Mouse (Mus musculus): ENCODE measurements around the gene Tubgcp2.

The Tubgcp2 gene

DNA sequence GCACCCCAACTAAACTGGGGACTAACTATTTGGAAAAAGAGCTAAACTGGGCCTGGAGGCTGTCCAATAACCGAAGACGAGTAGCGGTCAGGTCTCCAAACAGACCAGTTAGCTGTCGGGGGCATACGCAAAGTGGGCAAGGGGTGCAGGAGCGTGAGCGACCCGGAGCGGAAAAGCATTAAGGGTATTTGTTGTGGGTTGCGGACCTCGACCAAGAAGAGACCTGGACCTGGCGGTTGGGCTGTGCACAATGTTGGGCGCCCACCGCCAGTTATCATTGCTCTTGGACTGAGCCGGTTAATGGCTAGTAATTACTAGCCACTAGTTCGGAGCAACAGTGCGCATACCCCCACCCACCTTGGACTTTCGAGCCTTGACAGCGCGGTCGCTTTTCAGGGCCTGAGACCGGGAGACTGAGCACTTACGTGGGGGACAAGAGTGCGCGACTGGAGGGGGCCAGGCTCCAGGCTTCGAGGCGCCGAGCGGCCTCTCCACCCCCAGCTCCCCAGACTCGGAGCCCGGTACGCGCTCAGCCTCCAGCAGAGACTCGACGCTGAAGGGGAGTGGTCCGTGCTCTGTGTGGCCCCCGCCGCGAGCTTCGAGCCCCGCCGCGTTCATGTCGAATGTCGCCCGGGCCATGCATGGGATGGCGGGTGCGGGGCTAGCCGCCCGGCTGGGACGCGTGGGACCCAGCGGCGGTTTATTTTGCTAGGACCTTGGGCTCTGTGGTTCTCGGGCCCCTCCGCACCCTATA, 12.1 kb upstream of the Tubgcp2 start, which contains the start of gene Msx3:
Msx3 (minus strand) TSS at position 729 of the 754 bp plus-strand sequence.
- in situ Hi-C loops (cut with MboI; ENCODE audit: low sequenced_read_pairs) = no loop called here

GRCm38 (mm10) chr7:140047811-140048311, 11.4 kb upstream of the Tubgcp2 start:
- in situ Hi-C loops (cut with MboI; ENCODE audit: low sequenced_read_pairs) = no loop called here

DNA sequence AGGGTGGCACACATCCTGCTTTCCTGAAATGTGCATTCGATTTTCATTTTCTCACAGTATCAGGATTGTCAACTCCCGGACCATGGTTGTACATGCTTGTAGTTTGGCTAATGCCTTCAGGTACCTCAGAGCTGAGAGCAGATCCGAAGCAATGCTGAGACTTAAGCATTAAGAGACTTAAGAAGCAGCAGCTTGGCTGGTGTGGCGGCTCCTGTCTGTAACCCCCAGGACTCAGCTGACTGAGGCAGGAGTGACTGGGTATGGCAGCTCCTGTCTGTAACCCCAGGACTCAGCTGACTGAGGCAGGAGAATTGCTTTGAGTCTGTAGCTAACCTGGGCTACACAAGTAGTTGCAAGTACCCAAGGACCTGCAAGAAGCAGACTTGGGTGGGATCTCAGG, 9.1 kb upstream of the Tubgcp2 start:
- in situ Hi-C loops (cut with MboI; ENCODE audit: low sequenced_read_pairs) = no loop called here

GRCm38 (mm10) chr7:140042728-140043127, 6.3 kb upstream of the Tubgcp2 start:
- in situ Hi-C loops (cut with MboI; ENCODE audit: low sequenced_read_pairs) = no loop called here

DNA sequence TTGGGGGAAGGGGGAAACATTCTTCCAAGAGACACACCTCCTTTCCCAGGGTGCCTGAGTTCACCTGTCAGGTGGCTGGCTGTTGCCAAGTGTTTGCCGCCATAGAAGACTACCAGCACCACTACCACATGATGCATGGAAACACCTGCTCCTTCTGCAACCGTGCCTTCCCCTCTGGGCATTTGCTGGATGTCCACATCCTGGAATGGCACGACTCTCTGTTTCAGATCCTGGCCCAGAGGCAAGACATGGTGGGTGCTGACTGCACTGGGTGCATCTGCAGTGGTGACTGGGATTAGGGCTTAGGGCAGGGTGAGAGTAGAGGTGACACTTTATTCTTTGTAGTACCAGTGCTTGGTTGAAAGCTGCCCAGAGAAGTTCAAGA, 694 bp upstream of the Tubgcp2 start:
- in situ Hi-C loops (cut with MboI; ENCODE audit: low sequenced_read_pairs) = no loop called here

GRCm38 (mm10) chr7:140035456-140035855, 1.0 kb downstream of the Tubgcp2 start:
- in situ Hi-C loops (cut with MboI; ENCODE audit: low sequenced_read_pairs) = no loop called here

DNA sequence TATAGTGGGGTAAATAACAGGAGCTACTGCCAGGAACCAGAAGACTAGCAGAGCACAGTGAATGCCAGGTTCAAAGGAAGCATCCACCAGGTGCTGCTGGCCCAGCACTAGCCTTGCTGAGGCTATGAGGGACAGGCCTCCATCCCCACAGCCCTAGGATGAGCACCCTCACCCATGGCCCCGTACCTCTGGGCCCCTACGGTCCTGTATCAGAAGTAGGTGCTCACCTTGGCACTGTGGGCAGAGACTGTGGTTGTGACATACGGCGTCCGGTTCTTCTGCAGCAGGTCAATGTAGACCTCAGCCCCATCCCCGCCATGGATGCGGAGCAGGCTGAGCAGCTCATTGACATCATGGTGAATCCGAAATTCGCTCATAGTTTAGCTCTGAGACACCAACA, 3.1 kb downstream of the Tubgcp2 start:
- in situ Hi-C loops (cut with MboI; ENCODE audit: low sequenced_read_pairs) = no loop called here

DNA sequence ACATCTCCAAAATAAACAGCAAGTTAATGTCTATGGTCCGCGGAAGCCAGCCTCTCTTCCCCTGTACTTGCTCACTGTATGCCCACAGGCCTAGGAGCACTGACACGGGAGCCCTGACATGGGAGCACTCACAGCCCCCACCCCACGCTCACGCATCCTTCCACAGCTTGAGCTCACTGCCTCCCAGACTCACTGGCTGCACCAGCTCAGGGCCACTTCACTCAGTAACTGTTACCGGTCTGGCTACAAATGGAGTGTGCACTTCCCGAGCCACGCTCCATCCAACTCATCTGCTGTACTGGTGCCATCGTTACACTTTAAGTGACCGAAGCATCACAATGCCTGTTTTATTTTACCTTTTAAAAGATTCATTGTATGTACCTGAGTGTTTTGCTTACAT, 4.1 kb downstream of the Tubgcp2 start:
- in situ Hi-C loops (cut with MboI; ENCODE audit: low sequenced_read_pairs) = no loop called here

DNA sequence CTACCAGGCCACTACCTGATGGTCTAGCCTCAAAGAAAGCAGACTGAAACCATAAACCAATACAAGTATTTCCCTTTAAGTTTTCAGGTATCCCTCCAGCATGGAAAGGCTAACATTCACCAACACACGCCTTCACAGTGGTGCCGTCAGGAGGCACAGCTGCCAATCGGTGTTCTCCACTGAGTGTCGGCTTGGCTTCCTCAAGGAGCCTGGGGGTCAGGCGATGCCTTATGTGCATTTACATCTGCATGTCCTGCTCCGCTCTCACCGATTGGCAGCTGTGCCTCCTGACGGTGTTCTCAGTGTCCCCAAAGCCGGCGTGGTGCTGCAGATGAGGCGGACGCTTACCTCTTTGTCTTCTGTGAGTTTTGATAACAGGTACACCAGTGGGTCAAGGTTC, 4.7 kb downstream of the Tubgcp2 start:
- in situ Hi-C loops (cut with MboI; ENCODE audit: low sequenced_read_pairs) = no loop called here

DNA sequence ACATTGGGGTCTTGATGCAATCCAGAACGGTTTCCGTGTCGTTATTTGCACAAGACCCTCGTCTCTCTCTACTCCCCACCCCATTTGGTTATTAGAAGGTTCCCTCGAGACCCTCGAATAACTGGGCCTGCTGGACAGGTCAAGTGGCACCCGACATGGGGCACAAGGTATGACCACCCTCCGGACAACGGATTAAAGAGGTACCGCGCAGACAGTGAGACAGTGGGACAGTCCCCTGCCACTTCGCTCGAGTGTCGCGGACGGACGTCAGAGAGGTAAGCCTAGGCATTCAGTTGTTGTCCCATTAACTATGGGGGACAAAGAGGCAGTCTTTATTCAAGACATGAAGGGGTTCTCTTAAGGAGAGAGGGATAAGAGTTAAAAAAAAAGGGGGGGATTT, 25.1 kb downstream of the Tubgcp2 start:
- in situ Hi-C loops (cut with MboI; ENCODE audit: low sequenced_read_pairs) = no loop called here

- in situ Hi-C loops (cut with MboI; ENCODE audit: low sequenced_read_pairs) = no loop called here
Measured at GRCm38 (mm10) chr7:140007781-140008180, 28.7 kb downstream of the Tubgcp2 start.

- in situ Hi-C loops (cut with MboI; ENCODE audit: low sequenced_read_pairs) = no loop called here
Measured at GRCm38 (mm10) chr7:140006861-140007611, 29.4 kb downstream of the Tubgcp2 start.

DNA sequence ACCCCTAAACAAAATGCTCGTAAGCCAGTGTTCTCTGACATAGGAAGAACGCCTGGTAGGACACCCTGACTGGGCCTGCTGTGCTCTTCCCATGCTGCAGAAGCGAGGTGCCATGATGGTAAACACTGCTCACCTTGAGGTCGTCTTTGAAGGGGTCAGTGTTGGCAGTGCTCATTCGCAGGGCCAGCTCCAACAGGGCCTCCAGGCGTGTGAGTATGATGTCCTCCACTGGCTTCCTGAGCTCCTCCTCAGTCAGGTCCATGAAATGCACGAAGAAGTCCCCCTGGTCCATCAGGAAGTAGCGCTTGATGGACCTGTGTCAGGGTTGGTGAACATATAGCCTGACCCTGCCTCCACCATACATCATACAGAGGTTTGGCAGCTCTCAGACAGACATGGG, 31.8 kb downstream of the Tubgcp2 start:
- in situ Hi-C loops (cut with MboI; ENCODE audit: low sequenced_read_pairs) = no loop called here

DNA sequence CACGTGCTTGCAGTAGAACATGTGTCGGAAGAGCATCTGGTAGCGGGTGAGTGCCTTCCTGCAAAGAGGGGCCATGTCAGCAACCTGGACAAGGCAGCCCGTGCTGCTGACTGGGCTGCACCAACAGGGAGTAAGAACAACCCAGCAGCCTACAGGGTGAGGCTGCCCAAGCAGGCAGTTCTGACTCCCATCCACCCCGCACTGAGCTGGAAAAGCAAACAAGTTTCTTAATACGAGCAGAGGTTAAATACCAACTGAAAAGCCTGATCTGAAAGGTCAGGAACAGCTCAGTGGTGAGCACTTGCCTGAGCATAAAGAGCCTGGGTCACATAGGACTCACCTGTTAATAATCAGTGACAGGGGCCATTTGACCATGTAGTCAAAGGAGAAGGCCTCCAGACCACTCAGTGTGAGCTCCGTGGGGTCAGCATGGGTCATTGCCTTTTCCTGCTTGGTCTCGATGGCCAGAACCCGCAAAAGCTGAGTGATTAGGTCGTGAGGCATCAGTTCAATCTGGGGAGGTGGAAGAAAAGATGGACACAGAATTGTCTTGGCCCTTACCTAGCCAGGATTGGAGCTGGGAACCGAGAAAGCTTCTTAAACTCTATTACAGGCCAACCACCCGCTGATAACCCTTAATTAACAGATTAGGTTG, 35.3 kb downstream of the Tubgcp2 start:
- in situ Hi-C loops (cut with MboI; ENCODE audit: low sequenced_read_pairs) = no loop called here

- in situ Hi-C loops (cut with MboI; ENCODE audit: low sequenced_read_pairs) = no loop called here
Measured at GRCm38 (mm10) chr7:139998691-139999350, 37.6 kb downstream of the Tubgcp2 start.

DNA sequence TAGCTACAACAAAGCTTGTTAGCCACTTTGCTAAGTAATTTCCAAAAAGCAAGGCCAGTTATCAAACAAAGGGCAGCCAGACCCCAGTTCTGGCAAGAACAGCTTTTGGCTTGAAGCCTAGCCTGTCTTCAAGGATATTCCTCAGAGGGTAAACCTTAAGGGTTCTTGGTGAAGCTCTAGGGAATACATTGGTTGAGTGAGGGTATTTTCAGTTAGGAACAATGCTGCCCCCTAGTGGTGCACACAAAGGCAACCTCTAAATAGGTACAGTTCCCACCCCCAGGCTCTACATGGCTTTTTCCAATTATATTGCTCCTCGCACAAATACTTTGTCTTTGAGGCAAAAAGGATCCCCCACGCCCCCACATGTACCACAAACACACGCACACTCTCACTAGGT, 41.8 kb downstream of the Tubgcp2 start:
- in situ Hi-C loops (cut with MboI; ENCODE audit: low sequenced_read_pairs) = no loop called here

GRCm38 (mm10) chr7:139994202-139994601, 42.3 kb downstream of the Tubgcp2 start:
- in situ Hi-C loops (cut with MboI; ENCODE audit: low sequenced_read_pairs) = no loop called here

DNA sequence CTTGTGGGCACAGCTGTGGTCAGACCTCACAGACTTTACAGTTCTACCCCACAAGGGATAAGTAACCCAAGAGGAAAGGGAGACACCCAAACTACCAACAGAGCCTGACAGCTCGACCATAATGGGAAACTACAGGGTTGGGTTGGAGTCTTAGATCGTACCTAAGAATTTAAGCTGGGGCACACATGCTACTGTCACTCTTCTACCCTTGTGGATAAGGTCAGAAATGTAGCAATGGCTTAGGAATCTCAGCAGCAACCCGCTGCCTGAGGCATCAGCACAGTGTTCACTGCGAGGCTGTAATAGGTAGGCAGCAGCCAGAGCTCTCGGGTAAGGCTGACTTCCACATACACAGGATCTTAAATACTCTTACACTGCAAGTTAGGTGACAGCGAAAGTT, 42.9 kb downstream of the Tubgcp2 start:
- in situ Hi-C loops (cut with MboI; ENCODE audit: low sequenced_read_pairs) = no loop called here

GRCm38 (mm10) chr7:139992406-139992805, 44.1 kb downstream of the Tubgcp2 start, which contains the start of gene Adam8:
TSS of gene Adam8 (minus strand) at chr7:139992562.
- in situ Hi-C loops (cut with MboI; ENCODE audit: low sequenced_read_pairs) = no loop called here

- in situ Hi-C loops (cut with MboI; ENCODE audit: low sequenced_read_pairs) = no loop called here
Measured at GRCm38 (mm10) chr7:139990864-139991394, 45.5 kb downstream of the Tubgcp2 start.

DNA sequence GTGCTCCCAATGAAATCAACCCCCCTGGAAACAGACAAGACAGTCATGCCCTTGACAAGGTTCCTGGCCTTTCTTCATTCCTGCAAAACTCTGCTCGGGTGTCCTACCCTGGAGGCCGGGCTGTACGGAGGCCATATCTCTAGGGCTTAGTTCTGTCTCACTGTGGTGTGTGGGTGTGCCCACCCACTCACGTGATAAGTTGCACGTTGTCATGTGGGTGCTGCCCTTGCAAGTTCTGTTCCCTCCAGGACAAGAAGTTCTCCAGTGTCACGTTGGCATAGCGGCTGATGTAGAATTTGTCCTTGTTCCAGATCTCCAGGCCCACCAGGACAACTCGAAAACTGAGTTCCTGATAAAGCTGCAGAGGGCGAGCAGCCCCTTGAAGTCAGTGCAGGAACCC, 48.2 kb downstream of the Tubgcp2 start:
- in situ Hi-C loops (cut with MboI; ENCODE audit: low sequenced_read_pairs) = no loop called here
